Mouse (Mus musculus) WW6 (cell line): ENCODE data around the gene Pafah1b2.
A peak's percentile ranks its signal among the peaks of the same experiment; 100 is the strongest.

Source experiments
- DNase-seq: peaks from one replicate; pipeline ENCODE4 v3.0.0-alpha.2; 2013; ENCODE audit warnings: low read depth, low spot score

Gene Pafah1b2

DNA sequence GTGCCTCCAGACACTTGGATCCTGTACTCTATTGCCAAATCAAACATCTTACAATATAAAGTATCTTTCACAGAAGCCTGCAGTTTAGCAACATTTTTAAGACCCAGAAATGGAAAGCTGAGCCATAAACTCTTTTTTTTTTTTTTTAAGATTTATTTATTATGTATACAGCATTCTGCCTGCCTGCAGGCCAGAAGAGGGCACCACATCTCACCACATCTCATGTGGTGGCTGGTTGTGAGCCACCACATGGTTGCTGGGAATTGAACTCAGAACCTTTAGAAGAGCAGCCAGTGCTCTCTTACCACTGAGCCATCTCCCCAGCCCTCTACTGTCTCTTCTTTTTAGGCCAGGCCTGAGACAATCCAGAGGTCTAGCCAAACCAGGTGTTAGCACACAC, 31.2 kb downstream of the Pafah1b2 start:
- DNase-seq: no peak

DNA sequence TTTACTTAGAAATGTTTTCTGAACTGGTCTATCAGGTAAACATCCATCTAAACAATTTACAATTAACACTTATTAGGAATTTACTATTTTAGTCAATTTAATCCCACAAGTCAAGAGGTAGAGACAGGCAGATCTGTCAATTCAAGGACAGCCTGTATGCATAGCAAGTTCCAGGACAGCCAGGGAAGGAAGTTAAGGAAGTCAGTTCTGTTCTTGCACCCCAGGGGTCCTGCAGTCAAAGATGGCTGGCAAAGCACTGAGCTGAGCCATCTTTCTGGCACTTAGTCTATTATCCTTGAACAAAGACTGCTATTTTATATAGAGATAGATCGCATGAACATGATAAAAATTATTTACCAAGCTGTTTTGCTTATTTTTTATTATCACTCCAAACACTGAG, 31.9 kb downstream of the Pafah1b2 start:
- no peak for DNase-seq

DNA sequence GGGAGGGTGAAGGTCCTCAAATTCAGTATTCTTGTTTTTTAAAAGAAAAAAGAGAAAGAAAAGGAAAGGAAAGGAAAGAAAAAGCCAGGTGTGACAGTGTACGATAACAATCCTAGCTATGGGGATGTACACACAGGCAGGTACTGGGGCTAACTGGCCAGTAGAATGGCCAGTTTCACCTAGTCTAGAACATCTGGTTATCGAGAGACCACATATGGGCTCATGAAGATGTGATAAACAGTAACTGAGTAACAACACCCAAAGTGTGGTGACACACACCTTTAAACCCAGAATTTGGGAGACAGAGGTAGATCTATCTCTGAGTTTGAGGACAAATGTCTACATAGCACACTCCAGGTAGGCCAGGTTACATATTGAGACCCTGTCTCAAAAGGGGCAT, 32.7 kb downstream of the Pafah1b2 start:
- DNase-seq: no peak

DNA sequence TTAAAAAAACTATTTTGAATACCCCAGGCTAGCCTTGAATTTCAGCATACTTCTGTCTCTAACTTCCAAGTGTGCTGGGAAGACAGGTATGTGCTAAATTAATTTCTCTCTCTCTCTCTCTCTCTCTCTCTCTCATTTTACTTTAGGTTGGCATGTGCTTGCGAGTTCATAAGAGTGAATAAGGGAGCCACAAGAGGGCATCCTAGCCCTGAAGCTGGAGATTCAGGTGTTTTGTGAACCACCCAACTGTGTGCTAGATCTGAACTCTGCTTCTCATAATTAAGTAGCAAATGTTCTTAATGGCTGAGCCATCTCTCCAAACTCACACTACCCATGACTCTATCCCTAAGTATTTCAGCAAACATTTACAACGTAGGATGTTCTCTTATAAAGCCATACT, 35.6 kb downstream of the Pafah1b2 start:
- DNase-seq: no peak

DNA sequence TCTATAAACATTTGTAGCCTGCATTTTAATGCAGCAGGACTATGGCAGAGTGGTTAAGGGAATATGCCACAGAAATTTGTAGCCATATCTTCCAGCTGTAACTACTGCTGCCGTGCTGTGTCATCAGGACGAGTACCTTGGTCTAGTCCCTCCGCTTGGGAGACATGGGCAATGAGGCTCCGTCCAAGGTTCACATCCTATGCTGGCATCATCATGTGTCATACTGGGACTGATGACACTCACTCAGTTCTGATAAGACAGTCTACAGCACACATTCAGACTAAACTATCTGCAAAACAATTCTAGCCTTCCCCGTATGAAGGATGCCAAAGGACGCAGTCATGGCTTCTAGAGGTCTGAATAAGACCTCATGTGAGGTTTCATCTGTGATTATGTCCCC, 48.9 kb downstream of the Pafah1b2 start:
- no peak for DNase-seq

DNA sequence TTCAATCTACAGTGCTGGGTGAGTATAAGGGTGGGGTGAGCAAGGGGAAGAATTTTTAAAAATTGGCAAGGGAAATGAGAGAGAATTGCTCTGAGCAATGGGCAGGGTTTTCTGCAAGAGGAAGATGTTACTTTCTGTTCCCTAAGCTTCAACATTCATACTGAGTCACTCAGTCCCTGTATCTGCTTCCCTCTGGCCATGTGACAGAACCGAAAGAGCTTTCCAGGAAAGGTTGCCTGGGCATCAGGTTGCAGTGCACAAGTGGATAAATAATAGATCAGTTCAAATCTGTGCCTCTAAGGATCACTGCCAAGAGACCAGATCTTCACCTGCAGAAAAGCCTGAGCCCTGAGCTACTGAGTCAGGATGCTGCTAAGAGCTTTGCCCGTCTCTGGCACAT, 50.6 kb downstream of the Pafah1b2 start:
- no peak for DNase-seq

DNA sequence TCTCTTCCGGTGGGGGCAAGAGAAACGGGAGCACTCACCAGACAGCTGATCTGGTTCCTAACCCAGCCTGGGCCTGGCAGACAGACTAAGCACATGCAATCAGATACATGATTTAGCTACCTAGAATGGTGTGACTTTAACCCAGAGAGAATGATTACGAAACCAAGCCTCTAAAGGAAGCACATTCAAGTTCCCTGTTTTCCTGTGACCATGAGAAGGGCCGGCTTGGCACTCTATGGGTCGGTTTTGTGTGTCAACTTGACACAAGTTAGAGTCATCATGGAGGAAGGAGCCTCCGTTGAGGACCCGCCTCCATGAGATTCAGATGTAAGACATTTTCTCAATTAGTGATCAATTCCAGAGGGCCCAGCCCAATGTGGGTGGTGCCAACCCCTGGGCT, 52.8 kb downstream of the Pafah1b2 start:
- no peak for DNase-seq

DNA sequence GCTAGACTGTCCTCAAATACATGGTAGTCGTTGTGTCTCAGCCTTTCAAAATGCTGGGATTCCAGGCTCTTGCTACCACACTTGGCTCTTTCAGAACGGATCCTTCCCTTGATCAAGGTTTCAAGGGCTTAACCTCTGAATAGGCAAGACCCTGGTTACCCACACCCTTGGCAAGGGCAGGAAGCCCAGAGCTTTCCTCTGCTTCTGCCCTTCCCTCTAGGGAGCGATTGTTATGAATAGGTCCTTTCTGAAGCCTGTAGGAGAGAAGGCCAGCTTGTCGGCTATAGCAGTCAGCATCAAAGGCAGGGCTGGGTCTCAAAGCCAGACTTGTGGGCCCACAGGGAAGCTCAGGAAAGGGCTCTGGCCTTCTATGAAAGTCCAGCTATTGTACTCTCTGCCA, 53.6 kb downstream of the Pafah1b2 start:
- DNase-seq: no peak

DNA sequence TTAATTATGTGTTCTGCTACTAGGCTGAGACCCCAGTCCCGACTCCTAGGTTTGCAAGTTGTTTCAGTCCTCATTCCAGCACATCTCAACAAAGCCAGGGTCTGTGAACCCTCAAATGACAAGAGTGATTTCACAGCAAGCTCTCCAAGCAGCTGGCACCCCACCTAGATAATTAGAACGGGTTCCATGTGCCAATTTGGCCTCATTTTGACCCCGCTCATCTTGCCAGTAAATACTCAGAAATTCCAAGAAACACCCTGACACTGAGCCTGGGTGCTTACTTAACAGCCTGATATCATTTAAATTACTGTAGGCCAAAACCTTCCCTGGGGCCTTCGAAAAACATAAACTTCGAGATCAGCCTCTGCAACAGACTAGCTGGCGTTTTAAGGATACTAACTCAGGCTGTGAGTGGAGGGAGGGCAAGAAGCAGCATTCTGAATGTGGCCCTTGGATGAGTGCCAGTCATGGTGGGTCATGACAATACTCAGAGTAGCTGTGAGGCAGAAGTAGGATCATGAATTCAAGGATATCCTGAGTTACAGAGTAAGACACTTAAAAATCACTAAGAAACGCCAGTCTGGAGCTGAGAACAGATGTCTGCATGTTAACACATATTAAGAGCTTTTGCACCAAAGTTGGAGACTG, 54.3 kb downstream of the Pafah1b2 start:
- no peak for DNase-seq

DNA sequence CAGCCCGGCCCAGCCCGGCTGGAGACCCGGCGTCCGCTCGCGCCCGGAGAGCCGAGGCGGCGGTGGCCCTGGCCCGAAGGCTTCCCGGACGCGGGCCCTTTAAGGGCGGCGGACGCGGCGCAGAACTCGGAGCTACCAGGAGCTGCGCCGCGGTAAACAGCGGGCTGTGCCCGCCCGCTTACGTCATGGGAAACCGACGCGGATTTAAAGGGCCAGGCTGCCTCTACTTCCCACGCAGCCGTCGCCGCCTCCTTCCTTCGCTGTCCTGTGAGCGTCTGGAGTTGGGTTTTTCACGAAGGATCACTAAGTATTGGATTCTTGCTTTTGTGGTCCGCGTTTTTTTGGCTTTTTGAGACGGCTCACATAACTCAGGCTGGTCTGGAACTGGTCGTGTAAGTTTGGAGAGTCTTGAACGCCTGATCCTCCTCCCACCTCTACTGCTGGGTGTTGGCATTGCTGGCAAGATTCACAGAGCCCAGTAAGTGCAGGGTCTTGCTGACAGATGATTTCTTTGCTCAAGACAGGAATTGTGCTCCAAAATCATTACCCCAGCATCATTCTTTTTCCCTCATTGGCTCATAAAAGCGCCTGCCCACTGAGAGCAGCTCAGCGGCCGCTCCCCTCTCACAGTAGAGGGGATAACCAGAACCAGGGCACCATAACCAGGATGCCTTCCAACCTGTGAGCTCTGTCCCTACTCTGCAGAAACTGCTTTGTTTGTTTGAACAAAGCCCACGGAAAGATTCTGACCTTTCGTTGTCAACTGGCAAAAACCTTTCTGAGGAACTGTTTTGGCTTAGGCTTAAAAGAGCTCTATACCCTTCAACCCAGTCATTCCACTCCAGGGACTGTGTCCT, 57.2 kb downstream of the Pafah1b2 start, which contains the start of gene Sidt2:
Sidt2 (minus strand) TSS at position 152 of the 857 bp plus-strand sequence.
- DNase-seq: peak; percentile 58

DNA sequence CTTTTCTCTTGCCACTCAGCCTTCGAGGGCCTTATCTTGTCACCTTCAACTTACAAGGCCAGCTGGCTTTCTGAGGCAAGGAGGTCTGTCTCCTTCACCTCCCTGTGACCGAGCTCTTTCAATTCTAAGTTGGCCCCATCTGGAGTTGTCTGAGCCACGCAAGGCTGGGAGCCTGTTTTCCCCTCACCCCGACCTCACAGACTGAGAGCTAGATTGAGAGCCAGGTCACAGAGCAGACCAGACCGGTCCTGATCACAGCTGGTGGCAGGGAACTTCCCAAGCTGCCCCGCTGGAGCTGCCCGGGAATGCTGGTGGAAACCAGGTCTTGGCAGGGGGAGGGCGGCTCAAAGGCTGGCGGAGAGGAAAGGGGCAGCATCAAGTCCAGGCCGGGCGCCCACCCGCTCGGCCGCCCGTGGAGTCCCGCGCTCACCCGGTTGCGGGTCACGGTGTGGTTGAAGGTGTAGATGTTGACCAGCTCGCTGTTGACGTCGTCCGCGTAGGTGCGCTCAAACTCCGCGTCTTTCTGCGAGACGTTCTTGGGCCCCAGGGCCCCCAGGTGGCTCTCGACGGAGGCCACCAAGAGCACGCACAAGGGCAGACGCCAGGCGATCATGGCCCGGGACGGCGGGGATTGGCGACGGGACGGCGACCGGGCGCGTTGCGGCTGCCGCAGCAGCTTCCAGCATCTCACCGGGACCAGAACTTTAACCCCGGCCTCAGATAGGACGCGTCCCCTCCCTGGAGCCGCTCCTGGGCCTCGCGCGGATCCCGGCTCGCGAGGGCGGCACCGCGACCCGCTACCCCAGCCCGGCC, 58.0 kb downstream of the Pafah1b2 start:
- DNase-seq: no peak

DNA sequence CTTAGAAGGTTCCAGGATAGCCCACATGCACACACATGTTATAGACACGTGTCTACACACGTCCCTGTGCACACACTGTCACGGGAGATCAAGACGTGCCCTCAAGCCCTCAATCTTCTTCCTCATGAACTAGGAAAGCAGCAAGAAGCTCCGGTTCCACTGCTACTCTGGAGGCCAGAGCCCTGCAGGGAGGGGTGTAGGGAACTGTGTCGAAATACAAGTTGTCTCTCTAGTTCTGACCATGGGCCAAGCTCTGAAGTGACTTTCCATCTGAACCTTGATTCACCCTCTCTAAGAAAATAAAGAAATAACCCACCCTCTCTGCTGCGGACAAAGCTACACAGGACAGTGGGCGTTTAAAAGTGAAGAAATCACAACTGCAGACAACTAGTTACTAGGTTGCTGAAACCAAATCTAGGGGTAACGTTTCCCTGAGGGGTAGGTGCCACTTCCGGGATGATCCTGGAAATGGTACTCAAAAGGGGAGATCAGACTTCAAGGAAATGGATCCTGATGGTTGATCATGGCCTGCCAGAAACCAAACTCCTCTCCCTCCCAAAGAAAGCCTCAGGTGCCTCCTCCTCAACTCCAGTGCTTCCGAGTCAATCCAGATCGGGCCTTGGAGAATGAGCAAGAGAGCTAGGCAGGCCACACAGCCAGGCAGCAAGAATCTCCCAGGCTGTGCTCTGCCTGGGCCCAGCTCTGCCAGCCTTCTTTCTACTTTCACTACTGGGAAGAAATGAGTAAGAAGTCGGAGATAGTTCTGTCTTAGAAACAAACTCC, 58.8 kb downstream of the Pafah1b2 start:
- no peak for DNase-seq

DNA sequence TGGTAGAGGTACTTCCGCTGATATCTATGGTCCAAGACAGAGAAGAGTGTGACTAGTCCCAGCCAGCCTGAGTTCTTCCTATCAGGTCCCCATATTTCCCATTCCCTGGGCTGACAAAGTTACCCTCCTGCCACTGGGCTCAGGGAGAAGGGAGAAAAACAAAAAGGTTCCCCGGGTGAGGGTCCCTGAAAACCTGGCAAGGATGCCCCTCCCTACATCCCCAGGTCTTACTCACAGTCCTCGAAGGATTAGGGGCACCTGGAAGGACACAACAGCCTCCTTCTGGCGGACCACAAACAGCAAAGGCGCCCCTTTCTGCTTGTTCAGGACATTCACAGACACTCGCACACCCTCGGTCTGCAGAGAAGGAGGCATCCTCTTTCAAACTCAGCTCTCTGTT, 59.6 kb downstream of the Pafah1b2 start:
- no peak for DNase-seq

DNA sequence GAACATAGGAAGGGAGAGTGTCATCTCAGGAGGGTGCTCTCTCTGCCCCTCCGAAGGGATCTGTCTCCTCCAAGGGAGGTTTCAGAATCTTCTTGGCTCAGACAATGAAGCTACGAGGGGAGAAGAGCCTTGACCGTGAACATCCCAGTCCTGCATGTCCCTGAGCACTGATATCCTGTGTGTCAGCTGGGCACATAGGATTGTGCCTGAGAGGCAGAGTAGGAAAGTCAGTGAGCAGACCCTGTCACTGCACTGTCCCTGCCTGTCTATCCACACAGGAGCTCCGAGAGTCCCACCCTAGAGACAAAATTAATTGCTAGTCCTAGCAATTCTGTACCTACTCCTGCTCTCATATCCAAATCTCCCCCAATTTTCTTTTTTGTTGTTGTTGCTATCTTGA, 60.4 kb downstream of the Pafah1b2 start:
- no peak for DNase-seq

DNA sequence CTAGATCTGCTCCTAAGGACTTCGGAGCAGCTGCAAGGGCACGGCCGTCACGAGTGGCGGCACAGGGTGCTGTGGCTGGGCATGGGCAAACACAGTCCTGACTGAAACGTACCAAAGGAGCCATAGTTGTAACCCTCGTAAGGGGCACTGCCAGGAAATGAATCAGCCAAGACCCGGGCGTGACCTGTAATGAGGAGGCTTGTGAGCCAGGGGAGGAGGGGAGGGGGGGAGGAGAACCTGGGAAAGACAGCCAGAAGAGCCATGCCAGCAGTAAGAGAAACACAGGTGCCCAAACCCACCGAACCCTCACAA, 65.7 kb downstream of the Pafah1b2 start:
- no peak for DNase-seq

DNA sequence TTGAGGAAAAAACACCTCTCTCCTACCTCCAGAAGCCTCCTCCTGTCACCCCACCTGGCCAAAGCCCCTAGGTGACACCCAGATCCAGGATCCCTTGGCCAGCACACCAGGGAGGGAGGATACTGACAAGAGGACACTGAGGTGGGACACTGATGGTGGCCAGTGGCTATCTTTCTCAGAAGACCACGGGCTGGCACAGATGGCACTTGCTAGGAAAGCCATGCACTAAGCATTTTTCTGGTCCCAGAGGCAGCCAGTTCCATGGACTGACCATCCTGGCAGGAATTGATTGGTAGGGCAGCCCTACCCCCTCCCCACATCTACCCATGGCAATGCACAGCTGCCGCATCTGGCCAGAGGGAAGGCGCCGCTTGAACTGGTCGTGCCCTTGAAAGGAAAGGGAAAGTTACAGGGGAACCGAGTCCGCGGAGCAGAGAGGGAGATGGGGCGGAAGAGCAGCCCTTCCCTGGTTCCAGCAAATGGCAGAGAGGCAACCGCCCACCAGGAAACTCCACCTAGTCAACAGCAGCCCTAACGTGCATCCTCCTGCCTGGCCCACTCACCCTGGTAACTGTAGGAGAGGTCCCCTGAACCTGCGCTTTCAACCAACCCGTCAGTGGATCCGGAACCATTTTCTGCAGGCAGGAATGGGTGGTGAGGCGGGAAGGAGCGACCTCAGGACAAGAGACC, 66.2 kb downstream of the Pafah1b2 start:
- no peak for DNase-seq

DNA sequence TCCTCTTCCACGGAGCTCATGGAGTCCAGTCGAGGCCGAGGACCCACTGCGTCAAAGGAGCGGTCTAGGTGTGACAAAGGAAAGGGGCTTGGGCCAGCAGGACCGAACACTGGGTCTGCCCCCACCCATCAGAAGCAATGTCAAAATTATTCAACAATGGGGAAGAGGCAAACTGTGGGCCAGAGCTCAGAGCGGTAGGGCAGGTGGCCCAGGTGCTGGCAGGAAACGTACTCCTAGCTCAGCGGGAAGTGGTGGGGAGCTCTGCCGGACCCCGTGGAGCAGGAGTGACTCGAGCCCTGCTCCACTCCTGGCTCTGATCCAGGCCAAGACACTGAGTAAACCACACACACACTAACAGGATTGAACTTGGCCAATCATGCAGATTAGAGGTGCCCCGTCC, 66.8 kb downstream of the Pafah1b2 start:
- DNase-seq: no peak

DNA sequence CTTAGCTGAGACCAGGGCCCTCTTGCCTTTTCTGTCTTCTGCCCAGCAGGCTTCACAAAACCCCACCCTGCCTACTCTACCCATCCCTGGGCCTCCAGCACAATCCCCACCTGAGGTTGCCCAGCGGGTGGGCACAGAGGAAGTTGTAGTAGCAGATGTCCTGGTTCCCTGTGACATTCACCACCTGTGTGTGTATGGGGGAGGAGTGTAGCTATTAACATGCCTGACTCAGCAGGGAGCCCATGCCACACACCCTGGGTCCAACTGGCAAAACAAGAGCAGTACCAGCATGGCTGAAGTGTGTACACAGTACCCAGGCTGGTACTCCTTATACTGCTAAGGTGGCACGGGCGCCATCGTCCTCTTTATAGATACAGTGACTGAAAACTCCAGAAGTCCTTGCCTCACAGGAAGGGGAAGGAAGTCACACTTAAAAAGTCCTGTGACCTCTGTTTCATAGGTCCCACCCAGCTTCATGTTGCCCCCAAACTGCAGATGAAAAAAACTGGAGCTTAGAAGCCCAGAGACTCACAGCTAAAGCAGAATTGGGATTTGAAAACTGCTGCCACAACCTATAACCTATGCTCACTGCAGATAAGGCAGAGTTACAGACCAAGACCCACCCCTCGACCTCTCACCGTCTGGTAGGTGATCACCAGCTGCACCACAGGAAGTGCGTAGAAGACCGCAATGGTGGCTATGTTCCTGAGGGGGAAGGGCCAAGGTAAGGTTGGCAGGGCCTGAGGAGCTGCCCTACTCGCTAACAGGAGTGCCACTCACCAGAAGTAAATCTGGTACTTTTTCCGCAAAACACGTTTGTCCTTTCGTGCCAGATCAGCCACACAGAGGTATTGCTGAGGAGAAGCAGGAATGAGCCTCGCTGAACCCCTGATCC, 67.7 kb downstream of the Pafah1b2 start:
- DNase-seq: no peak

DNA sequence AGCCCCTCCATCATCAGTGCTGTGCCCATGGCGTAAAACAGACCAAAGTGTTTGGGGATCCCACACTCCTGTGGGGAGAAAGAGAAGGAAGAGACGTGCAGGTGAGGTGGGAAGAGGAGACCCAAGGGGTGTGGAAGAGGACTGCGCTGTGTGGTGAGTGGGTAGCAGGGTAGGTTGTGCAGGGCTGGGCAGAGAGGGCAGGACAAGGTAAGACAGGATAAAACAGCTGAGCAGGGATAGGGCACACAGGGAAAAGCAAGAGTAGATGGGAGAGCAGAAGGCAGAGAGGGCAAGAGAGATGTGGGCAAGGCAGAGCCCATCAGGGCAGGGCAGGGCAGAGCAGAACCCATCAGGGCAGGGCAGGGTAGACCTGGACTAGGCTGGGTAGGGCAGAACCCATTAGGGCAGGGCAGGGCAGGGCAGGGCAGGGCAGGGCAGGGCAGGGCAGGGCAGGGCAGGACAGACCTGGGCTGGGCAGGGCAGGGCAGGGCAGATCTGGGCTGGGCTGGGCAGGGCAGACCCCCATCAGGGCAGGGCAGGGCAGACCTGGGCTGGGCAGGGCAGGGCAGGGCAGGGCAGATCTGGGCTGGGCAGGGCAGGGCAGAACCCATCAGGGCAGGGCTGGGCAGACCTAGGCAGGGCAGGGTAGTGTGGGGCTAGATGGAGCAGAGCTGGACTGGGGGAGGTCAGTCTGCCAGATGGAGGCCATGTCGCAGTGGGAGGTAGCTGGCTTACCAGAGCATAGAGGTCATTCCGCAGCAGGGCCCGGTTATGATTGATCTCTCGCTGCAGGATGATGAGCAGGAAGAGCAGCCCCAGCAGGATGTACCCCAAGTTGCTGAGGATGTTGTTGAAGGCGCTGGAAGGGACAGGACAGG, 68.6 kb downstream of the Pafah1b2 start:
- DNase-seq: no peak
